Mouse (Mus musculus) CH12.LX (cell line): ENCODE results near the gene Nkx2-1. TPM values are rescaled to one million over a fixed set of nuclear protein-coding genes. Genes with fewer than 3 reads are reported as not detected.

ENCODE experiments used
- DNase-seq: peaks from one replicate; pipeline ENCODE4 v3.0.0-alpha.2; 2013; ENCODE audit errors: extremely low read depth
- H3K27ac ChIP-seq: 2 replicates; pipeline ENCODE4 v1.5.1; 2012; ENCODE audit warnings: low read depth, mild to moderate bottlenecking, control low read depth, moderate library complexity; ENCODE audit not compliant: insufficient read depth
- H3K27me3 ChIP-seq: replicated peaks from 2 replicates; pipeline ENCODE3; 2012; ENCODE audit warnings: inconsistent platforms
- H3K36me3 ChIP-seq, 2 experiments: replicated peaks in 1 of 2; 2 replicates each; pipeline versions ENCODE3 to v1.6.1; 2012; ENCODE audit warnings: inconsistent platforms in 1 of 2, low read length in 1 of 2, mild to moderate bottlenecking in 1 of 2, mixed read lengths in 1 of 2, moderate library complexity in 1 of 2; ENCODE audit not compliant: control insufficient read depth in 1 of 2, insufficient read depth in 1 of 2
- H3K4me1 ChIP-seq, 2 experiments: 2 replicates each; pipeline ENCODE4 v1.6.1; 2012; ENCODE audit warnings: inconsistent platforms in 1 of 2, moderate library complexity in 1 of 2; ENCODE audit not compliant: insufficient read depth in 2 of 2, control insufficient read depth in 1 of 2
- H3K4me2 ChIP-seq: 2 replicates; pipeline ENCODE4 v1.6.1; 2012; ENCODE audit warnings: low read depth, mild to moderate bottlenecking, control low read depth; ENCODE audit not compliant: poor library complexity, insufficient read depth, severe bottlenecking
- H3K4me3 ChIP-seq, 3 experiments: fragments of 150-350 bp in 1 of 3; sonication (generic) in 1 of 3; replicated peaks in 1 of 3; 2 replicates each; pipeline versions ENCODE3 to v1.5.1; 2011 to 2012; ENCODE audit warnings: low read depth in 2 of 3, low read length in 2 of 3, mild to moderate bottlenecking in 2 of 3, moderate library complexity in 2 of 3, control low read depth in 1 of 3, improper control_type of control experiment in 1 of 3, inconsistent platforms in 1 of 3, mixed read lengths in 1 of 3; ENCODE audit not compliant: poor library complexity in 1 of 3
- H3K79me2 ChIP-seq: replicated peaks from 2 replicates; pipeline ENCODE4 v1.6.1; 2012; ENCODE audit warnings: mild to moderate bottlenecking, moderate library complexity; ENCODE audit not compliant: control insufficient read depth, poor library complexity, insufficient read depth, severe bottlenecking; ENCODE audit errors: extremely low read depth
- H3K9ac ChIP-seq: 2 replicates; pipeline ENCODE4 v1.6.1; 2012; ENCODE audit warnings: low read depth, mild to moderate bottlenecking, control low read depth, moderate library complexity; ENCODE audit not compliant: insufficient read depth
- H3K9me3 ChIP-seq: replicated peaks from 2 replicates; pipeline ENCODE3; 2012; ENCODE audit warnings: low read length, inconsistent platforms, mixed read lengths
- BHLHE40 ChIP-seq: IDR thresholded peaks from 2 replicates; pipeline ENCODE4 v1.6.1; 2011; ENCODE audit warnings: mild to moderate bottlenecking, low read depth, low read length, improper control_type of control experiment
- CHD2 ChIP-seq: IDR thresholded peaks from 2 replicates; pipeline ENCODE4 v1.6.1; 2011; ENCODE audit warnings: low read length, improper control_type of control experiment
- E2F4 ChIP-seq: IDR thresholded peaks from 2 replicates; pipeline ENCODE4 v1.6.1; 2011; ENCODE audit warnings: low read depth, low read length, improper control_type of control experiment; ENCODE audit not compliant: insufficient replicate concordance
- ELF1 ChIP-seq: IDR thresholded peaks from 2 replicates; pipeline ENCODE4 v1.6.1; 2014; ENCODE audit warnings: low read depth, mild to moderate bottlenecking, inconsistent platforms, low read length, improper control_type of control experiment
- ETS1 ChIP-seq: conservative IDR thresholded peaks from 2 replicates; pipeline ENCODE4 v1.6.1; 2012; ENCODE audit warnings: low read depth, mild to moderate bottlenecking, inconsistent platforms, low read length, improper control_type of control experiment, moderate library complexity
- HCFC1 ChIP-seq: IDR thresholded peaks from 2 replicates; pipeline ENCODE4 v1.6.1; 2012; ENCODE audit warnings: low read depth, mild to moderate bottlenecking, inconsistent platforms, low read length, improper control_type of control experiment
- JUND ChIP-seq: conservative IDR thresholded peaks from 2 replicates; pipeline ENCODE4 v1.6.1; 2011; ENCODE audit warnings: low read depth, low read length, improper control_type of control experiment
- KAT2A ChIP-seq: IDR thresholded peaks from 2 replicates; pipeline ENCODE4 v1.6.1; 2012; ENCODE audit warnings: low read length, improper control_type of control experiment, inconsistent platforms; ENCODE audit not compliant: insufficient replicate concordance
- MAZ ChIP-seq: IDR thresholded peaks from 2 replicates; pipeline ENCODE4 v1.6.1; 2012; ENCODE audit warnings: low read depth, mild to moderate bottlenecking, inconsistent platforms, low read length, improper control_type of control experiment, moderate library complexity
- MYC ChIP-seq: IDR thresholded peaks from 2 replicates; pipeline ENCODE4 v1.6.1; 2011; ENCODE audit warnings: low read depth, mild to moderate bottlenecking, improper control_type of control experiment, low read length
- NELFE ChIP-seq: IDR thresholded peaks from 2 replicates; pipeline ENCODE4 v1.6.1; 2011; ENCODE audit warnings: low read depth, low read length, improper control_type of control experiment
- NRF1 ChIP-seq: IDR thresholded peaks from 2 replicates; pipeline ENCODE4 v1.6.1; 2014; ENCODE audit warnings: low read depth, mild to moderate bottlenecking, inconsistent platforms, low read length, improper control_type of control experiment, moderate library complexity
- POLR2A ChIP-seq: IDR thresholded peaks from 2 replicates; pipeline ENCODE4 v1.6.1; 2011; ENCODE audit warnings: low read depth, mild to moderate bottlenecking, improper control_type of control experiment, low read length
- SMC3 ChIP-seq: IDR thresholded peaks from 2 replicates; pipeline ENCODE4 v1.6.1; 2011; ENCODE audit warnings: low read depth, low read length, improper control_type of control experiment
- TBP ChIP-seq: conservative IDR thresholded peaks from 2 replicates; pipeline ENCODE4 v1.6.1; 2011; ENCODE audit warnings: low read depth, low read length, improper control_type of control experiment
- TCF12 ChIP-seq: IDR thresholded peaks from 2 replicates; pipeline ENCODE4 v1.6.1; 2014; ENCODE audit warnings: low read depth, mild to moderate bottlenecking, inconsistent platforms, low read length, improper control_type of control experiment
- USF1 ChIP-seq: IDR thresholded peaks from 2 replicates; pipeline ENCODE4 v1.6.1; 2014; ENCODE audit warnings: low read depth, mild to moderate bottlenecking, inconsistent platforms, low read length, improper control_type of control experiment
- USF2 ChIP-seq: conservative IDR thresholded peaks from 2 replicates; pipeline ENCODE4 v1.6.1; 2011; ENCODE audit warnings: low read depth, low read length, improper control_type of control experiment
- ZC3H11A ChIP-seq: IDR thresholded peaks from 2 replicates; pipeline ENCODE4 v1.6.1; 2012; ENCODE audit warnings: low read depth, mild to moderate bottlenecking, inconsistent platforms, low read length, improper control_type of control experiment
- ZMIZ1 ChIP-seq: IDR thresholded peaks from 2 replicates; pipeline ENCODE4 v1.6.1; 2012; ENCODE audit warnings: low read depth, mild to moderate bottlenecking, inconsistent platforms, low read length, improper control_type of control experiment
- dilution Hi-C: fragments of 300-500 bp; cut with MboI; formaldehyde crosslinking; loops from 2 replicates; pipeline ENCODE4 v1.14.3; 2020; ENCODE audit warnings: low sequenced_read_pairs; ENCODE audit not compliant: extremely low pct_unique_long_range_greater_than_20kb, extremely low pct_ligation_motif_present
- in situ Hi-C: fragments of 300-500 bp; cut with MboI; formaldehyde crosslinking; loops from 3 replicates; pipeline ENCODE4 v1.14.3; 2019; ENCODE audit warnings: low sequenced_read_pairs, low pct_ligation_motif_present, low pct_unique_long_range_greater_than_20kb, mixed read lengths
- polyA plus RNA-seq: library from polyadenylated mRNA; unstranded; fragments of >175 nt; gene quantifications from 2 replicates; pipeline ENCODE4 v1.2.1, GENCODE M21; 2012; ENCODE audit warnings: low read depth; ENCODE audit not compliant: insufficient read length
- total RNA-seq, 2 experiments: library from RNA; depleted of rRNA; stranded (reverse); fragments of 300-350 nt in 1 of 2; fragments of >200 nt in 1 of 2; gene quantifications; 2 replicates each; pipeline ENCODE4 v1.2.3; 2012 to 2014

Nkx2-1 gene
- total and polyA plus RNA-seq, 3 experiments, result not detected

DNA sequence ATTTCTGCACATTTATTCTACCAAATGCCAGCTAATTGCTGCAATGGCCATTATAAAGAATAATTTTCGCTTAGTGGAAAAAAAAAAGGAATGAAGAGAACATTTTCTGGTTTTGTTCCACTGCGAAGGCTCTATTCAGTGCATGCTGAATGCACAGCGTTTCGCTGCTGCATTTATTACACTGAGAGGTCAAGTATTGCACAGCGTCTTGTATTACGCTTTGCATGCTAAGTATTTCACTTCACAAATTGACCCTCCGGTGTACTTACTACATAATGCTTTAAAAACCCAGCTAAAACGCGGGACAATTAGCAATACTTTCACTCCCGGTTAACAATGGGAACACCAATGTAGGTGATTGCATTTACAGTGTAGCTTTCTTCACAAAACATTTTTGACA, 54.1 kb downstream of the Nkx2-1 start:
- no peaks in the 10 kb centered on the region for H3K79me2 ChIP-seq
- H3K9me3 ChIP-seq, result no peaks in the 10 kb centered on the region
- dilution Hi-C loops, result no loop called here
- no peaks in the 10 kb centered on the region for H3K36me3 ChIP-seq
- no peak overlapping the region for H3K9ac ChIP-seq
- in situ Hi-C loops, result no loop called here
- no peak for DNase-seq
- no peak for TF ChIP-seq POLR2A
- TF ChIP-seq BHLHE40, result no peak
- TF ChIP-seq CHD2, result no peak
- no peak for TF ChIP-seq USF2
- TF ChIP-seq ZMIZ1, result no peak
- no peak for TF ChIP-seq SMC3
- no peak for TF ChIP-seq MYC
- no peak for TF ChIP-seq KAT2A
- TF ChIP-seq NELFE, result no peak
- TF ChIP-seq USF1, result no peak
- TF ChIP-seq ELF1, result no peak
- TF ChIP-seq JUND, result no peak
- TF ChIP-seq TBP, result no peak
- TF ChIP-seq ZC3H11A, result no peak
- no peak for TF ChIP-seq ETS1
- no peak for TF ChIP-seq HCFC1
- no peak for TF ChIP-seq E2F4
- TF ChIP-seq TCF12, result no peak
- TF ChIP-seq NRF1, result no peak
- no peak for TF ChIP-seq MAZ
- no peak overlapping the region for H3K27ac ChIP-seq
- no peaks in the 10 kb centered on the region for H3K4me1 ChIP-seq
- H3K4me2 ChIP-seq, result no peak overlapping the region
- no peaks in the 10 kb centered on the region for H3K27me3 ChIP-seq
- no peak overlapping the region for H3K4me3 ChIP-seq

Other genes starting within 250 kb of the Nkx2-1 start
- gene Mbip, start 191.0 kb downstream of the Nkx2-1 start, total RNA-seq (2012; rRNA removed), result 27.6 and 28.3 TPM in 2 replicates
- gene Mbip, start 191.0 kb downstream of the Nkx2-1 start, total RNA-seq (2014; rRNA removed), result 82.7 and 90.6 TPM in 2 replicates
- gene Mbip, start 191.0 kb downstream of the Nkx2-1 start, polyA plus RNA-seq, result 47.6 and 53.0 TPM in 2 replicates
- not detected in 2 replicates for gene Nkx2-9, start 76.4 kb upstream of the Nkx2-1 start, total RNA-seq (2012; rRNA removed)
- gene Nkx2-9, start 76.4 kb upstream of the Nkx2-1 start, total RNA-seq (2014; rRNA removed), result not detected in 2 replicates
- gene Nkx2-9, start 76.4 kb upstream of the Nkx2-1 start, polyA plus RNA-seq, result not detected in 2 replicates
- gene Pax9, start 154.9 kb upstream of the Nkx2-1 start, total RNA-seq (2012; rRNA removed), result not detected in 2 replicates
- gene Pax9, start 154.9 kb upstream of the Nkx2-1 start, total RNA-seq (2014; rRNA removed), result not detected in 2 replicates
- 0.05 and 0.06 TPM in 2 replicates for gene Pax9, start 154.9 kb upstream of the Nkx2-1 start, polyA plus RNA-seq